Mouse (Mus musculus): ENCODE measurements at regions not wholly inside any gene's neighbourhood (a gene's known extent, or its start where the extent isn't known, plus 50 kb on each side); places are given as distances from the start of the nearest gene placed in this dataset.

DNA sequence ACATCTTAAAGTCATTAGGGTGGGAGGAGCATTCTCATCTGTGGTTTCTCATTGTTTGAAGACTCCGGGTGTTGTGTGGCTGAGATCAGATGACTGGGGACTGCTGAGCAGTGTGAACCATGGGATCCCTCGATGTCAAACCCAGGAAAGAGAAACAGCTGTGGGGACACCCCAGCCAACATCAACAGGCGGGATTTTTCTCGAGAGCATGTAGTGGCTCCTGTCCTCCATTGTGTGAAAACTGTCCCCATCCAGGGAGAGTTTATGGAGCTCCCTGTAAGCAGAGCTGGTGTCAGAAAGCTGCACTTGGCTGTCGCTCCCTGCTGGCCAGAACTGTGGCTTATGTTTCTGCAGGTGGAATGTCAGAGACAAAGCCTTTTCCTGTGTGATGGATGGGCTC lies 210.7 kb upstream of the Bmper start:
- Histone ChIP-seq H3K27ac (ENCODE audit: insufficient read depth, low read length) (no peak overlapping the region), H3K4me3 (ENCODE audit: insufficient read depth, low read length) (no peak overlapping the region), H3K4me1 (ENCODE audit: control insufficient read depth, insufficient read depth, low read length) (no peaks in the 10 kb centered on the region)
- TF ChIP-seq CTCF (IDR thresholded peaks at IDR 0.05; ENCODE audit: borderline replicate concordance, insufficient read depth, low read length) = no peak
- no peak for TF ChIP-seq POLR2A (IDR thresholded peaks at IDR 0.05; ENCODE audit: low read depth, low read length)

DNA sequence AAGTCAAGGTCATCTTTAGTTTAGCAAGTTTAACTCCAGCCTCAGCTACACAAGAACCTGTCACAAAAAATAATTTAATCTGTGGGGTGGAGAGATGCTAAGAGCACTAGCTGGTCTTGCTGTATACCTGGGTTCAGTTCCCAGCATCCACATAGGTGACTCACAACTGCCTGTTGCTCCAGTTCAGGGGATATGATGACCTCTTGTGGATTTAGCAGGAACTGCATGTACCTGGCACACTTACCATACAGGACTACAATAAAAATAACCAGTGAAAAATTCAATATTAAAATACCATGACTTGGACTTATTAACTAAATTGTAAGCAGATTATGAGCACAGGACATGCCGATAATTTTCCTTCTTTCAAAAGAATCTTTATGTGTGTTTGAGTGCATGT lies 206.1 kb upstream of the Bmper start:
- Histone ChIP-seq H3K27ac (ENCODE audit: insufficient read depth, low read length) (no peak overlapping the region), H3K4me1 (ENCODE audit: control insufficient read depth, insufficient read depth, low read length) (no peaks in the 10 kb centered on the region), H3K4me3 (ENCODE audit: insufficient read depth, low read length) (no peak overlapping the region)
- TF ChIP-seq POLR2A (IDR thresholded peaks at IDR 0.05; ENCODE audit: low read depth, low read length) = no peak
- no peak for TF ChIP-seq CTCF (IDR thresholded peaks at IDR 0.05; ENCODE audit: borderline replicate concordance, insufficient read depth, low read length)

DNA sequence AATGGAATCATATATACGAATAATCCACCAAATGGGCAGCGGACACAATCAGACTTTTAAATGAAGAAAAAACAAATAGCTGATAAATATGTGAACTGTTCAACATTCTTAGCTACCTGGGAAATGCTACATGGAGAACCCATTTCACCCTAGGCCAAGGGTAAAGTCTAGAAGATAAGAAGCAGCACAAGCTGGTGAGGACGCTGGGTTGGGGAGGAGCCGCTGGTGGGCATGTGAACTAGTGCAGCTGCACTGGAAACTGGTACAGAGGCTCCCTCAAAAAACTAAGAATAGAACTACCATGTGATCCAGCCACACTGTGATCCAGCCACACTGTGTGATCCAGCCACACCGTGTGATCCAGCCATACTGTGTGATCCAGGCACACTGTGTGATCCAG lies 198.8 kb upstream of the Bmper start:
- no peak overlapping the region for H3K4me3 ChIP-seq (ENCODE audit: insufficient read depth, low read length)
- peaks cover 8% of the 10 kb centered on the region for H3K4me1 ChIP-seq (ENCODE audit: control insufficient read depth, insufficient read depth, low read length)
- H3K27ac ChIP-seq (ENCODE audit: insufficient read depth, low read length) = no peak overlapping the region
- TF ChIP-seq POLR2A (IDR thresholded peaks at IDR 0.05; ENCODE audit: low read depth, low read length) (no peak), CTCF (IDR thresholded peaks at IDR 0.05; ENCODE audit: borderline replicate concordance, insufficient read depth, low read length) (no peak)

DNA sequence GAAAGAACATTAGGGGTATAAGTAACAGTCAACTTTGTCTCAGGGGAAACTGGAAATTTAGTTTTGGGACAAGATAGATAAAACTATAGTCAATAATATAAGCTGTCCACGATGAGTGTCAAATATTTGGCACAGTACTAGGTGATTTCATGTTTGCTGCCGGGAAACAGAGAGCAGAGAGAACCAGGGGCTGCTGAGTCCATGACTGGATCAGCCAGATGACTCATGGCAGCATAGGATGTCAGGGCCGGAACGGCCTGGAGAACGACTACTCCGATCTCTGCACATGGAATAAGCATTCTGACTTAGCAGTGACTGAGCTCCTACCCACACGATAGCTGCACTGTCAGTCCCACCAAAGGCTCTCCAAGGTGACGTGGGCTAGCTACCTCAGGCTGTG lies 197.6 kb upstream of the Bmper start:
- Histone ChIP-seq H3K4me3 (ENCODE audit: insufficient read depth, low read length) (no peak overlapping the region), H3K27ac (ENCODE audit: insufficient read depth, low read length) (no peak overlapping the region), H3K4me1 (ENCODE audit: control insufficient read depth, insufficient read depth, low read length) (peaks cover 11% of the 10 kb centered on the region)
- TF ChIP-seq POLR2A (IDR thresholded peaks at IDR 0.05; ENCODE audit: low read depth, low read length) (no peak), CTCF (IDR thresholded peaks at IDR 0.05; ENCODE audit: borderline replicate concordance, insufficient read depth, low read length) (no peak)

DNA sequence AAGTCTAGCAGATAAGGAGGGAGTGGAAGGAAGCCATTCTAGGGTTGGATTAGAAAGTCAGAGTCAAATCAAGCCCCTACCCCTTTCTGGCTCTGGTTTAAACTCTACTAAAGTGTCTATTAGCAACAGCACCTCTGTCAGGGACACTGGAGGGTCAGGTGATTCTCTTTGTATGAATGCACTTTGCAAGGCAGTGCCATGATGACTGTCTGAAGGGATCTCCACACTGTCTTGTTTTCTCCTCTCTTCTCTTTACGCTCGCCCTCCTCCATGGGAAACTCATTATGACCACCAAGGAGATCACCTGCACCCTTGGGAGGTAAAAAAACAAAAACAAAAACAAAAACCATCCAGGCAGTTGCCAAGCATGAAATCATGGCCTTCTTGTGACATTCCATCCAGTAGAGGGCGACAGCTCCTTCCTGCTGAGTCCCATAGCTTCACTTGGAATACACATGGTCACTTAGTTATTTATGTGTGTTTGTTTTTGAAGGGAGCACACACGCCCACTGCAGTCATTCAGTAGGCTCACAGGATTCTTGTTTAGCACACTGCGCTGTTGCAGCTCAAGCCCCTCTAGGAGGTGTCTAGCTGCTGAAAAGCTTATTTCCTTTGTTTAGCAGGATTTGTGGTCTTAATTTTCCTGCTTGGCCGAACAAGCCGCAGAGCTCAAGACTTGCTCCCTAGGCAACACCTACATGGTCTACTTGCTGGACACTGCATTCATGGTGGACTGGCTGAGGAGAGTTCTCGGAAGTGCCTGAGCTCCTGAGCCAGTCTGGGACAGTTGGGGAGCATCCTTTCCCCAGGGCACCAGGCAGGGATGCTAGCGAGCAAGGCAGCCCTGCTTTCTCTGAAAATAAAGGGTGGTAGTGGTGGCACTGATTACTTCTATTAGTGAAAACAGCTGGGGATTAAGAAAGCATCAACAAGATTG lies 195.2 kb upstream of the Bmper start:
- H3K27ac ChIP-seq (ENCODE audit: insufficient read depth, low read length) = no peak overlapping the region
- peaks cover 17% of the 10 kb centered on the region for H3K4me1 ChIP-seq (ENCODE audit: control insufficient read depth, insufficient read depth, low read length)
- no peak overlapping the region for H3K4me3 ChIP-seq (ENCODE audit: insufficient read depth, low read length)
- TF ChIP-seq POLR2A (IDR thresholded peaks at IDR 0.05; ENCODE audit: low read depth, low read length) (no peak), CTCF (IDR thresholded peaks at IDR 0.05; ENCODE audit: borderline replicate concordance, insufficient read depth, low read length) (0 out of 2 replicates have a peak, but pooled peaks have one; percentile 6)

DNA sequence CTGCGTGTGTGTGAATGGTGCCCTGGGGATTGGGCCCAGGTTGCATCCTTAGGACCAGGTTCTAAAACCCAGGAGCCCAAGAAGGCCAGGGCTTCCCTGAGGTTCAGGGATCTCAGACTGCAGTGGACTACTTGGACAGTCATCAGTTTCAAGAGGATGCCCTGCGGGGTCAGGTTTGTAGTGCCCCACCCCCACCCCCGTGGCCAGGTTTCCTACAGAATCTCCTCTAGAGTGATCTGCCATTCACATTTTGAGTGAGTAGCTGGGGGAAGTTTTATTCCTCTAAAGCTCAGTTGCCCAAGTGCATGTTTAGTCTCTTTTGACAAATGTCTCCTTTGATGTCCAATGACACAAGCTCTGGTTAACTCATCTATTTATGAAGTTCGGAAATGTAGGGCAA lies 193.5 kb upstream of the Bmper start:
- H3K4me3 ChIP-seq (ENCODE audit: insufficient read depth, low read length) = no peak overlapping the region
- 0 out of 2 replicates have a peak overlapping the region, but pooled peaks have one; percentile 16 for H3K27ac ChIP-seq (ENCODE audit: insufficient read depth, low read length)
- TF ChIP-seq POLR2A (IDR thresholded peaks at IDR 0.05; ENCODE audit: low read depth, low read length) (no peak), CTCF (IDR thresholded peaks at IDR 0.05; ENCODE audit: borderline replicate concordance, insufficient read depth, low read length) (no peak)
- peaks cover 15% of the 10 kb centered on the region for H3K4me1 ChIP-seq (ENCODE audit: control insufficient read depth, insufficient read depth, low read length)

DNA sequence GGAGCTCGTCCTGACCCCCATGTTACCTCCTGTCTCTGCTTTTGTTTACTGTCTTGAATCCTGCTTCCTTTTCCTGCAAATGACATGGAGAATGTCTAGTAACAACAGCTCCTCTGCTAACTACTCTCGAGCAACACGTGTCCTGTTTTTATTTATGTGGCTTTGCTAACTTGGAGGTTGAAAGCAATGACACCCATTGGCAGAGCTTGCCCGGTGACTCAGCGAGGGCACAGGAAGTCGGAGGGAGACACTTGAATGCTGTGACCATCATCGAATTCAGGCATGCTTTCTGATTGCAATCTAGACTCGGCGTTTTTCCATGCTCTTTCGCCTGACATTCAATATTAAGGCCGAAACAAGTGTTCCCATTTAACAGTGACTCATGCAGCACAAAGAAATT lies 192.7 kb upstream of the Bmper start:
- H3K4me1 ChIP-seq (ENCODE audit: control insufficient read depth, insufficient read depth, low read length) = peaks cover 12% of the 10 kb centered on the region; the same call in 1 of the 2 replicates
- TF ChIP-seq POLR2A (IDR thresholded peaks at IDR 0.05; ENCODE audit: low read depth, low read length) = no peak
- no peak for TF ChIP-seq CTCF (IDR thresholded peaks at IDR 0.05; ENCODE audit: borderline replicate concordance, insufficient read depth, low read length)
- H3K27ac ChIP-seq (ENCODE audit: insufficient read depth, low read length) = peak overlapping the region; percentile 16
- H3K4me3 ChIP-seq (ENCODE audit: insufficient read depth, low read length) = no peak overlapping the region

DNA sequence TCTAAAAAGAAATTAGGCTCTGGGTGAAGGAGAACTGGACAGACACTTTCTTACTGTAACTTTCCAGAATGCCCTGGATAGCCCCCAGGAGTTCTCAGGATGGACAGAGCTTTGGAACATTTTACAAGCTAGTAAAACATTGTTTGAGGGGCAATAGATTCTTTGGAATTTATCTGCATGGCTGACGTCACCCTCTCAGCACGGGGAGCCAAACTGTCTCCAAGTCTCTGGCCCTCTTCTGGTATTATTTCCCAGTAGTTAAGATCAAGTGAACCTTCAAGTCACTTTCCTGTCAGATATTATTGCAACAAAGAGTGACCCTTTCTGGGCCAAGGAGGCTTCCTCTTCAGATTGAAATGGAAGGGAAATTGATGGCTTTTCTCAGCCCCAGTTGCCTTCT lies 192.3 kb upstream of the Bmper start:
- Histone ChIP-seq H3K4me3 (ENCODE audit: insufficient read depth, low read length) (no peak overlapping the region), H3K4me1 (ENCODE audit: control insufficient read depth, insufficient read depth, low read length) (peaks cover 10% of the 10 kb centered on the region; the same call in 1 of the 2 replicates), H3K27ac (ENCODE audit: insufficient read depth, low read length) (no peak overlapping the region; the same call in 1 of the 2 replicates)
- no peak for TF ChIP-seq POLR2A (IDR thresholded peaks at IDR 0.05; ENCODE audit: low read depth, low read length)
- TF ChIP-seq CTCF (IDR thresholded peaks at IDR 0.05; ENCODE audit: borderline replicate concordance, insufficient read depth, low read length) = no peak

DNA sequence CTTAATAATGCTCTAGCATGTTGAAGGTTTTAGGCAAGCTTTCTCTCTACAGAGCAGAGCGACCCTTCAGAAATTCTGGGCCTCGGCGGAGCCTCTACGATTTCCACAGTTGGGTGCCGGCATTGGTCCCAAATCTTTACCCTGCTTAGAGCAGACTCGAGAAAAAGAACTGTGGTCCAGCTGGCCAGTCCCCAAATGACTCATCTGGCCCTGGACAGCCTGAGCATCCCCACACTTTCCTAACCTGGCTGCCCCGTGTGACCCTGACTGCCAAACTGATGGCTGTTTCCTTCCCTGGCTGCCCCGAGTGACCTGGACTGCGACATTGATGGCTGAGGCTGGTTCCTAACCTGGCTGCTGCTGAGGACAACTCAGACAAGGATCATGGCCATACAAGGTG lies 191.0 kb upstream of the Bmper start:
- Histone ChIP-seq H3K27ac (ENCODE audit: insufficient read depth, low read length) (no peak overlapping the region), H3K4me3 (ENCODE audit: insufficient read depth, low read length) (no peak overlapping the region), H3K4me1 (ENCODE audit: control insufficient read depth, insufficient read depth, low read length) (peaks cover 11% of the 10 kb centered on the region; the same call in 1 of the 2 replicates)
- no peak for TF ChIP-seq POLR2A (IDR thresholded peaks at IDR 0.05; ENCODE audit: low read depth, low read length)
- TF ChIP-seq CTCF (IDR thresholded peaks at IDR 0.05; ENCODE audit: borderline replicate concordance, insufficient read depth, low read length) = no peak

DNA sequence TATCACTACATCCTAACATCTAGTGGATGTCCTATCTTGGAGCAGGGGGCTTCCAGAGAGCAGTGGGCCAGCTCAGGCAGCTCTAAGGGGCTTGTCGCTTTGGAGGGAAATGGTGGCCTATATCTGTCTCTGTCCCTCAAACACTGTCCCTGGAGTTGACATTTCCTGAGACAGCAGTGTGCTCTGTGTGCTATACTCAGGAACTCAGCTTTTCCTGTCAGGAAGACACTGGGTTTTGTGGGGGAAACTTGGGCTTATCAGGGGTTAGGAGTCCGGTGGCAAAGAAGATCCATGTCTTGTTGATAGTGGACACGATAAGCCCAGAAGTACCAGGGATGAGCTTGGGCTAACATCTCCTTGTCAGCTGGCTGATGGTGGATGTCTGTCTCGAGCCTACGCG lies 187.6 kb upstream of the Bmper start:
- TF ChIP-seq POLR2A (IDR thresholded peaks at IDR 0.05; ENCODE audit: low read depth, low read length) (no peak), CTCF (IDR thresholded peaks at IDR 0.05; ENCODE audit: borderline replicate concordance, insufficient read depth, low read length) (no peak)
- peaks cover 8% of the 10 kb centered on the region; the same call in 1 of the 2 replicates for H3K4me1 ChIP-seq (ENCODE audit: control insufficient read depth, insufficient read depth, low read length)
- H3K4me3 ChIP-seq (ENCODE audit: insufficient read depth, low read length) = no peak overlapping the region
- H3K27ac ChIP-seq (ENCODE audit: insufficient read depth, low read length) = no peak overlapping the region
